Mouse (Mus musculus) cerebellum, adult 2 months (tissue): ENCODE data around the gene Stx1b.
"Not testable (repeated sequence)": the region's sequence is repeated elsewhere in the genome, so short reads cannot be mapped to it uniquely, and the experiment has no call there.

Source experiments
- CTCF ChIP-seq: fragments of 200-500 bp; IDR thresholded peaks from 2 replicates; pipeline ENCODE4 v1.5.1; 2011; ENCODE audit warnings: low read depth, mild to moderate bottlenecking, control low read depth, low read length, moderate library complexity, borderline replicate concordance; ENCODE audit not compliant: insufficient read depth
- POLR2A ChIP-seq: fragments of 200-500 bp; IDR thresholded peaks from 2 replicates; pipeline ENCODE4 v1.6.1; 2011; ENCODE audit warnings: low read length, control low read depth, borderline replicate concordance; ENCODE audit not compliant: insufficient read depth

- 0 out of 2 replicates have a peak, but pooled peaks have one; percentile 17 for TF ChIP-seq CTCF
- not testable (repeated sequence) for TF ChIP-seq POLR2A
These were observed 13.5 kb upstream of the Stx1b start for GRCm38 (mm10) chr7:127837878-127838277.
